Mouse (Mus musculus): Measurements from ENCODE around the gene Hdgf.
A peak's percentile ranks its signal among the peaks of the same experiment; 100 is the strongest.
"Not testable (repeated sequence)": the region's sequence is repeated elsewhere in the genome, so short reads cannot be mapped to it uniquely, and the experiment has no call there.

The Hdgf gene

DNA sequence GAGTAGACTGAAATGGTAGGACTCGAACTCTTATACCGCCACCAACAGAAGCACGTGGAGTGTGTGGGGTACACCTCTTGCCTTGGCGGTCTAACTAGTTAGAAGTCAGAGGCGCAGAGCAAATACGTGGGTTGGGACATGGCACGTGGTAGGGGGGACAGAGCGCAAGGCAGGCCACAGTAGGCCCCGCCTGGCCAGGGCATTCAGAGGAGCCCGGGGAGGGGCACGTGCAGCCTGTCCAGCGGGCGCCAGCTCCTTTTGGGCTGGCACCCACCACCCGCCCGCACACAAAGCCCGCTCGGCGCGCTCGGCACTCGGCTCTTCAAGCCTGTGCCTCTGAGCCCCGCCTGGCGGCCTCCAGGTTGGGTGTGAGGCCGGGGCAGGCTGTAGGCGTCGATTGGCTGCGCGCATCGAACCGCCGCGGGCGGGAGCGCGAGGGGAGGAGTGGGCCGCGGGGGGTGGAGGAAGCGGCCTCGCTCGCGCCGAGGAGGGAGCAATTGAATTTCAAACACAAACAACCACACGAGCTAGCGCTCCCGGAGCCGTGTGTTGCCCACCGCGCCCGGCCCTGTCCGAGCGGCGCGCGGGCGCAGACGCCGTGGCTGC is at the start of gene Hdgf:
Gene Hdgf, plus strand, starts transcription at position 442 of the 606 bp plus-strand sequence.
- DNase-seq (ENCODE audit: extremely low read depth, low read depth): peak; percentile 98

DNA sequence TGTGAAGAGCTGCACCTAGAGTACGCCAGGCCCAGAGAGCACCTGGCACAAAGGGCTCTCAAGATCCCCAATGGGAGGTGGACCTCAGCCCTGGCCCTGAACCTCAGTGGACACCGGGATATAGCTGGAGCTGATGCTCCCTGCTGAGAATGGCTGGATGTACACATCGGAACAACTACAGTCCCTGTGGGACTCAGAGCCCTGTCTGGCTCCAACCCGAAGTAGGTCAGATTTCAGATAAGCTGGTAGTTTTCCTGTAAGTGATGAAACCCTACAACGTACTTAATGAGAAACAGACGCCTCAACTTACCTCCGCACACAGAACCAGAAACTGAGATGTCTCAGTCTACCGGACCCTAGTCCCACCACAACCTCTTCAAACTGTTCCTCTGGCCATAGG is 48.5 kb upstream of the Hdgf start:
- DNase-seq (ENCODE audit: extremely low read depth, low read depth): no peak

DNA sequence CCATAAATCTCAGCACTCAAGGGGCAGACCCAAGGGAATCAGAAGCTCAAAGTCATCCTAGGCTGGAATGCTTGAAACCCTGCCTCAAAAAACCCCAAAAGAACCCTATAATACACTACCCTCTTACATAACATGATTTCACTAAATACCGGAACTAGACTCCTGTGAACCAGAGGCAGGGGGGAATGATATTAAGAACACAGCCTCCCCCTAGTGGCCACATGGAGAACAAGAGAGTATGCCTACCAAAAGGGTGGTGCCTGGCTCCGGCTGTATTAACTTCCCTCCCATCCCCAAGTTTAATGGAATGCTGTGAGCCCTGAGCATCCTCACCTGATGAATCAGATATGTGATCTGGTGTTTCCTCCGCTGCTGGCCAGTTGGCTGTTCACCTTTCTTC is 46.3 kb upstream of the Hdgf start:
- peak; percentile 61 for DNase-seq (ENCODE audit: extremely low read depth, low read depth)

DNA sequence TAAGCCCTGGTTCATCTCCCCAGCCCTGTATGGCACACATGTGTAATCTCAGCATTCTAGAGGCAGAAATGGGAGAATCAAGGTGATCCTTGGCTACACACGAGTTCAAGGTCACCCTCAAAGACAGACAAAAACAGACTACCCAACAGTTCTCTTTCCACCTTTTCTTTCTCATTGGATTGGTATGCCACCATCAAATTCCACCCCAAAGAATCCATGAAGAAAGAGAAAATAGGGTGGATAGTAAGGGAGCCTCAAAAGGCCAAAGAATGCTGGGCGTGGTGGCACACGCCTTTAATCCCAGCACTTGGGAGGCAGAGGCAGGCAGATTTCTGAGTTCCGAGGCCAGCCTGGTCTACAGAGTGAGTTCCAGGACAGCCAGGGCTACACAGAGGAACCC is 42.0 kb upstream of the Hdgf start:
- not testable (repeated sequence) for DNase-seq (ENCODE audit: extremely low read depth, low read depth)

DNA sequence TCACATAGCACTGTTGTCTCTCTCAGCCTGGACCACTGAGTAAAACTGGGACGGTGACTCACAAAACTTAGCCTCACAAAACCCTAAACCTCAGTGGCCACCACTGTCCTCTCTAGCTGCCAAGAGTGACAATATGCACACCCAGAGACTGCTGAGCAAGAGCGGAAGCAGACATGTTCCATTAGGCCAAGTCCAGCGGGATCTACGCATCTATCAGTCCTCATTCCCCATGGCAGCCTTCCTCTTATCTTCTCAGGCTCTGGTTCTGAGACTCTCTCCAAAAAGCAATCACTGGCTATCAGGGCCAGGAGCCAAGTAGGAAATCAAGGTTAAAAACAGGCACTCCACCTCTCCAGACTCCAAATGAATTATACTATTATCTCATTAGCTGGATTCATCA is 28.4 kb upstream of the Hdgf start:
- DNase-seq (ENCODE audit: extremely low read depth, low read depth): no peak

DNA sequence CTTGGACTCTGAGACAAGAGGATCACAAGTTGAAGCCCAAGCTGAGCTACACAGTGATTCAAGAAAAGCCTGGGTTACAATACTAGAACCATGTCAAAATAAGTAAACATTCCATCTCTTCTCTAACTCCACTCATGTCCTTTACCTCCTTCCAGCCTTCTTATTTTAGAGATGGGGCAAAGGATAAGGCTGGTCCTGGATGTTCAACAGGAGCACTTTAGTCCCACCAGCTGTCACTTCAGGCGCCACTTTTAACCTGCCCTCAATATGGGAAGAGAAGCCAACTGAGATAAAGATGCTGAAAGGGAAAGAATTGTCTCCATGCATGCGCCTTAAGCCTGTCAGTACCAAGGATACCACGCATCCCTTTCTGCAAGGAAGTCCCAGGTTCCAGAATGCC is 21.8 kb upstream of the Hdgf start:
- DNase-seq (ENCODE audit: extremely low read depth, low read depth): no peak

DNA sequence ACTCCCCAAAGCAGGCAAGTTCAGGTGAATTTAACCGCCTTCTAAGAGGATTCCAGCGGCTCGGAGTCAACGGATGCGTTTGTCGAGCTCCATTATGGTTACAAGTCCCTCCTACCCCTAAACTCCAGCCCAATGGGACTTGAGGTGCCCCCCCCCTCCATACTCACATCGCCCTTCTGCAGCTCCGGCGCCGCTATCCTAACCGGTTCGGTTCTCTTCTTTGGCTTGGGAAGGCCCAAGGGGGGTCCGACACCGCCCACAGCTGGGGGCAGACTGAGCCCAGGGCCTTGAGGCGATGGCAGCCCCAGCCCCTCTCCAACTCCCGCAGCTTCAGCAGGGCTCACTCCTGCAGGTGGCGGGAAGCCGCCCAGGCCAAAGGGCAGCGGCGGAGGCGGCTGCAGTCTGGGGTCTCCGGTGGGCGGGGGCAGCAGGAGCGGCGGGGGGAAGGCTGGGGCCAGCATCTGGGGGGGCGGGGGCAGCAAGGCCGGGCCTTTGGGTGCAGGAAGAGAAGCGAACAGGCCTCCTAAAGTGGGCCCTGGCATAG is 21.3 kb upstream of the Hdgf start:
- peak; percentile 50 for DNase-seq (ENCODE audit: extremely low read depth, low read depth)

DNA sequence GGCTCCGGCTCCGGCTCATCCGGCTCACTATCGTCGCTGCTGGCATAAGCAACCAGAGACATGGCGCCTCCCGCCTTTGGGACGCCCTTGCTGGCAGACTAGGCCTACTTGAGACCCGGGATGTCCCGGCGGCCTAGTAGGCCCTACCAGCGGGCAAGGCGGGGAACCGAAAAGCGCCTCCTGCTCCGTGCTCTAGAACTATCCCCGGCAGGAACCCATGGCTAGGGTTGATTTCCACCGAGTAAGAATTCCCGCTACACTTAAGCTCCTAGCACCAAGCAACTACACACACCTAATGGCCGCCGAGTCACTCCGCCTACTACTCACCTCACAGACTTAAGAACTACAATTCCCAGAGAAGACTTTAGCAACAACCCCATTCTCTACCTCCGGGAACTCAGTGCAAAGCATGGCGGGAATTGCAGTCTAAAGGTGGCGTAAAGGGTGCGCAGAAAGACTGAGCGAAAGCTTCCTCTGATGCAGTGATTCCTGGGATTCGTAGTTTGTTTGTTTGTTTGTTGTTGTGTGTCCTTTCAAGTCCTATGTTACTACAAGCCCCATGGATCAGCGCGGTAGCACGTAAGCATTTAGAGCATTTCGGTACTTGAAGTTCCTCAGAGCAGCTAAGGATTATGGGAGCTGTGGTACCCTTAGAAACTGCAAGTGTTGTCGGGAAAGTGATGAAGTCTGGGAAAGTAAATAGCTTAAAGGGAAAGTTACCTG is 20.7 kb upstream of the Hdgf start, which contains the start of gene Prcc:
Gene Prcc, minus strand, starts transcription at position 328 of the 723 bp plus-strand sequence.
- DNase-seq (ENCODE audit: extremely low read depth, low read depth): peak; percentile 100

DNA sequence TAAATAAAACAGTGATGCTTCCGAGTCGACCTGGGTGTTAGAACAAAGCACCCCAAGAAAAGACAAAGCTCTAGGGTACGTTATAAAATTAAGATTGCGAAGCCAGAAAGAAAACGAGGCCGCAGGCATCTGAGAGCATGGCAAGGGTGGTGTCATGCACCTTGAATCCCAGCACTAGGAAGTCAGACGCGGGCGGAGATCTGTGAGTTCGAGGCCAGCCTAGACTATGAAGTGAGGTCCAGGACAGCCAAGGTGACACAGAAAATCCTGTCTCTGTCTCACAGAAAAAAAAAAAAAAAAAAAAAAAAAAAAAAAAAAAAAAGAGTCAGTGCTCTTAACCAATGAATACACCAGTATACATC is 20.1 kb upstream of the Hdgf start:
- DNase-seq (ENCODE audit: extremely low read depth, low read depth): no peak

DNA sequence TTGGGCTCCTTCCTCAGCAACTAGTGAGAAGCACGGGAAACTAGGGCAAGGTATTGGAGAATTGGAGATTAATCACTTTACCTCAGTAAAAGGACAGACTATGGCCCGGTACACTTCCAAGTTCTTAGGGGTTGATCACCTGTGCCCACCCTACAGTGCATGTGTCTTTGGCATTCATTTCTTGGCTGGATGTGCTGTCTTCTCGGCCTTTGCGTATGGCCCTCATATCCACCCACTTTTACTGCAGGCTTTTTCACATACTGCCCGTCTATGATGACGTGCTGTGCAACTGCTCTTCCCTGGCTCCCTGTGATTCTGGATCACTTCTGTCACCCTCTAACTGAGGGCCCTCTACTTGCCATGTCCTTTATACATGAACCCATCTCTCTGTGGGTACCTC is 19.7 kb upstream of the Hdgf start:
- DNase-seq (ENCODE audit: extremely low read depth, low read depth): no peak

DNA sequence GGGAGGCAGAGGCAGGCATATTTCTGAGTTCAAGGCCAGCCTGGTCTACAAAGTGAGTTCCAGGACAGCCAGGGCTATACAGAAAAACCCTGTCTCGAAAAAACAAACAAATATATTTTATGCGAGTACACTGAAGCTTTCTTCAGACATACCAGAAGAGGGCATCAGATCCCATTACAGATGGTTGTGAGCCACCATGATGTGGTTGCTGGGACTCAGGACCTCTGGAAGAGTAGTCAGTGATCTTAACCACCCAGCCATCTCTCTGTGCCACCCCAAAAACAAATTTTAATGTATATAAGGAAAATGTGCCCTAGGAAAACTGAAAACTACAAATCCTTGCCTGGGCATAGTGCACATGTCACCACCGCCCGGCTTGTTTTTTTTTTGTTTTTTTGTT is 18.7 kb upstream of the Hdgf start:
- DNase-seq (ENCODE audit: extremely low read depth, low read depth): not testable (repeated sequence)

DNA sequence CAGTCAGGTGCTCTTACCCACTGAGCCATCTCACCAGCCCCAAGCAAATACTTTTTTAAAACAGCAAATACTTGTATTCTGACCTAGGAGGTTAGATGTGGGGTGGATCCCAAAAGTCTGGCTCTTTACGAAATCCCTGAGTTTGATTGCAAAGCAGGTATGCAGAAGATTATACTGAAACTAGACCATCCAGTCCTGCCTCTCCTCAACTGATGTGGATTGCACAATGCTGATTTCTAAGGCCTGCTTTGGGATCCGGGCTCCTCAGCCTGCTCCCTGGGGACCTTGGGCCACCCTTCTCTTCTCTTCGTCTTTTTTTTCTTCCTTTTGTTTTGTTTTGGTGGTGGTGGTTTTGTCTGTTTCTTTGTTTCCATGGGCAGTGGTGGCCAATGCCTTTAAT is 14.6 kb upstream of the Hdgf start:
- no peak for DNase-seq (ENCODE audit: extremely low read depth, low read depth)

DNA sequence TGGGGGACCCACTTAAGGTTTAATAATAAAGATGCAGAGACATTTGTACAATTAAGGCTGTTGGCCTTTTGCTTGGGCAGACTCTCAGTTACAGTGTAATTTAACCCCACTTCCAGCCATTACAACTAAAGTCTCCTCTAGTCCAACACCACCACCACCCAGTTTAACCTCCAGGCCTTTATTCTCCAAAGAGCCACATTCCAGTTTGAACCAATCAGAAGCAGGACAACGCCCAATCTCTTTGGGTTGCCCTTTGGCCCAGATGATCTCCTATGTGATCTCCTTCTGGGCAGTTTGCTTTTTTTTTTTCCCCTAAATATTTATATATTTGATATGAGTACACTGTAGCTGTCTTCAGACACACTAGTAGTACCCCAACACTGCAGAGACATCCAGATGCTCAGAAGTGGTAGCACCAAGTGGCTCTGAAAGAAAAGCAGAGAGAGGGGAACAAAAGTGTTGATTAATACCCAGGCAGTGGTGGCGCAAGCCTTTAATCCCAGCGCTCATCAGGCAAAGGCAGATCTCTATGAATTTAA is 12.7 kb upstream of the Hdgf start:
- no peak for DNase-seq (ENCODE audit: extremely low read depth, low read depth)

DNA sequence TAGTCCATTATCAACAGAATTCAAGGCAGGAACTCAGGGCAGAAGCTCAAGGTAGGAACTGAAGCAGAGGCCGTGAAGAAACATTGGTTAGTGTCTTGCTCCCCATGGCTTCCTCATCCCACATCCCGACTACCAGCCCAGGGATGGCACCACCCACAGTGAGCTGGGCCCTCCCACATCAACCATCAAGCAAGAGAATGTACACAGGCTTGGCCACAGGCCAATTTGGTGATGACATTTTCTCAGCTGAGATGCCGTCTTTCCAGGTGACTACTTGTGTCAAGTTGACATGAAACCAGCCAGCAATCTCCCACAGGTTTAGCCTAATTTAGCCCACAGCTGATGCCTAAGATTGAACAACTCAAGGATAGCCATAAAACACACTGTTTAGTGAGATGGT is 6.9 kb upstream of the Hdgf start:
- DNase-seq (ENCODE audit: extremely low read depth, low read depth): no peak

DNA sequence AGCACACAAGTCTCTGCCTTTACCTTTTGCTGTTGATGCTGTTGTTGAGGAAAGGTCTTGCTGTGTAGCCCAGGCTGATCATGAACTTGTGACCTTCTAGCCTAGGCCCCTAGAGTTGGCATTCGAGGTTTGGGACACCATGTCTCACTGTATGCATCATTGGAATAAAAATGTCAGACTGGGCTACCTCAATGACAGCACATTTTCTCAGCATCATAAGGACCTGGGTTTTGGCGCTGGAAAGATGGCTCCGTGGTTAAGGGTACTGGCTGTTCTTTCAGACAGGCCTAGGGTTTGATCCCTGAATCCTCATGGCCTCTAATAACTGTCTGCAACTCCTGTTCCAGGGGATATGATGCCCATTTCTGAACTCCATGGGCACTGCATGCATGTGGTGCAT is 6.3 kb upstream of the Hdgf start:
- no peak for DNase-seq (ENCODE audit: extremely low read depth, low read depth)

DNA sequence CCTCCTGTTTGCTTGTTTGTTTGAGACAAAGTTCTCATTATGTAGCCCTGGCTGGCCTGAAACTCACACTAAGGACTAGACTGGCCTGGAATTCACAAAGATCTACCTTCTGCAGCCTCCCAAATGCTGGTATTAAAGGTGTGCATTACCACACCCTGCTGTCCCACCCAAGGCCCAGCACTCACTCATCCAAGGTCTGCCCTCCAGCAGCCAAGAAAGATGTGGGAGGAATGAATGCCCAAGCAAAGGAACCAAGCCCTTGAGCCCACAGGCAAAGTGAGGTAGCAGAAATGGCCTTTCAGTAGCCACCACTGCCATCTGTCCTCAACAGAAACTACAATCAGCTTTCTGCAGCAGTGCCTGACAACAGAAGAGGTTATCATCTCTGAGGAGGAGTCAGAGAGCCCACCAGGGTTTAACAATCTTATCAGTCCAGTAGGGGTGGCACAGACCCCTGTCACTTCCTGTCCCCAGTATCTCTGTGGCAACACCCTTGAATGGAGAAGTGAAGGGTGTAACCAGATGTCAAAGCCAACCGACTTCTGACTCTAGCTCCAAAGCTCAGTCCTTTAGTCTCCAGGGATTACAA is 5.0 kb upstream of the Hdgf start:
- DNase-seq (ENCODE audit: extremely low read depth, low read depth): peak; percentile 100

DNA sequence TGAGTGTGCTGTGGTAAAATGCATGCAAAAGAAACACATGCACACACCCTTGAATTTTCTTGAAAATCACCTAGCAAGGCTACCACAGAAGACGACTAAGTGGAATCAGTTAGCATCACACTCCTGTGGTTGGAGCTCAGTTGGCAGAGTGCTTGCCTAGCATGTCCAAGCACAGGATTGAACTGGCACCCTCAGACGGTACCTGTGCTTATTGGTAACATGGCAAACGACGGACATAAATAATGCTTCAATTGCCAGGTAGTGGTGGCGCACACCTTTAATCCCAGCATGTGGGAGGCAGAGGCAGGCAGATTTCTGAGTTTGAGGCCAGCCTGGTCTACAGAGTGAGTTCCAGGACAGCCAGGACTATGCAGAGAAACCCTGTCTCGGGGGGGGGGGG is 4.2 kb upstream of the Hdgf start:
- DNase-seq (ENCODE audit: extremely low read depth, low read depth): not testable (repeated sequence)

DNA sequence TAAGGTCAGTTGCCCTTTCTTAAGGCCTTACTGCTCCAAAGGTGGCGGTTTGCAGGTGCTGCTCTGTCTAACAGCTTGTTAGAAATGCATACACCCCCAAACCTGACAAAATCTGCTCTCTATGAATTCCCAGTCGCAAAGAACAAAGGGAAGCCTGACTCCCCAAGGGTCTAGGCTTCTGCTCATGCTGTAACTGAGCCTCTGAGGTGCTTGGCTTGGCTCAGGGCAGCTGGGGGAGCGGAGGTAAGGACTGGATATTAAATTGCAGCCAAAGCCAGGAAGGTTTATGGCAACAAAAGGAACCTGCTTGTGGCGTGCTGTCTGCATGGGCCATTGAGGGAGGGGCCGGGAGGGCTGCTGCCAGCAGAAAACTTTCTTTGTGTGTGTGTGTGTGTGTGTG is 2.3 kb upstream of the Hdgf start:
- DNase-seq (ENCODE audit: extremely low read depth, low read depth): no peak

DNA sequence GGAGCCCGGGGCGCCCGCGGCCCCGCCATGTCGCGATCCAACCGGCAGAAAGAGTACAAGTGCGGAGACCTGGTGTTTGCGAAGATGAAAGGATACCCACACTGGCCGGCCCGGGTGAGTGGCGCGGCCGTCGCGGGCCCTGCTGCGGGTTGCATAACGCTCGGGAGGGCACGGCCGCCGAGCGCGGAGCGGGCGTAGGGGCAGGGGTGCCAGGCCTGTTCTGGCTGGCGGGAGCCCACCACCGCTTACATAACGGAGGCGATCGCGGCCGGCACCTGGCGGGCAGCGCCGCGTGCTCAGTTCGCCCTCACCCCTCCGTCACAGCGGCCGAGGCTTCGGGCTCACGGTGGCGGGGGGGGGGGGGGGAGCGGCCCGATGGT is 470 bp downstream of the Hdgf start:
- no peak for DNase-seq (ENCODE audit: extremely low read depth, low read depth)

DNA sequence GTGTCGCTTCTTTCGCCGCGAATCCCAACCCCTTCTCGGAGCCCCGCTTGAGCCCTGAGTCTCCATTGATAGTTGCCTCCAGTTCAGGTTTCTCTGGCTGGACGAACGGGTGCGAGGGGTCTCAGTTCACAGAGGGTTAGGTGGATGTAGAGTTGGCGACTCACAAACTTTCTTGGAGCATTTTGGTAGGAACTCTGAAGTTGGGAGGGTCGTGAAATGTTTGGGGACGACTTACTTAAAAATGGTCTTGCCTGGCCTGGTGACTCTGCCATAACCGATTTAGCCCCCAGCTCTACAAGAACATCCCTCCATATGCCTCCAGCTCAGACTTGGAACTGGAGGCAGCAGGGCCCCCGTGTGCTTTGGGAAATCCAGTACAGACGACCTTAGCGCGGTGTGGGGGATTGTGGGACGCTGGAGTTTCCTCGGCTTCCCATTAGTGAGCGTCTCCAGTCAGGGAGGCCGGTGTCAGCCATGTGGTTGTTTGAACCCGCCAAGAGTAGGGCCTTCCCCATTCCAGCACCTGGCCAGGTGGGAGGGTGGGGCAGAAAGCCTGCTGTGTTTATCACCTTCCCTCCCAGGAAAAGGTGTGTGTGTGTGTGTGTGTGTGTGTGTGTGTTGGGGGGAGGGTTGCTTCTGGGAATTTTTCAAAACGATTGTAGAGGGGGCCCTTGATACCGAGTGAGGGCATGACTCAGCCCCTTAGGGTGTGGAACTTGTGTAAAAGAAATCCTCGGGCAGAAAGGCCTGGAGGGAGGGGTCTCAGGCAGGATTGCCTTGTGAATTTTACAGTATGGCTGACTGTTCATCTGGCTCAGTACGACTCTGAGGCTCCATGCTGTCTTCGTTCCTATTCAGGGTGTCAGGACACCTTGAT is 1.1 kb downstream of the Hdgf start:
- DNase-seq (ENCODE audit: extremely low read depth, low read depth): peak; percentile 53

DNA sequence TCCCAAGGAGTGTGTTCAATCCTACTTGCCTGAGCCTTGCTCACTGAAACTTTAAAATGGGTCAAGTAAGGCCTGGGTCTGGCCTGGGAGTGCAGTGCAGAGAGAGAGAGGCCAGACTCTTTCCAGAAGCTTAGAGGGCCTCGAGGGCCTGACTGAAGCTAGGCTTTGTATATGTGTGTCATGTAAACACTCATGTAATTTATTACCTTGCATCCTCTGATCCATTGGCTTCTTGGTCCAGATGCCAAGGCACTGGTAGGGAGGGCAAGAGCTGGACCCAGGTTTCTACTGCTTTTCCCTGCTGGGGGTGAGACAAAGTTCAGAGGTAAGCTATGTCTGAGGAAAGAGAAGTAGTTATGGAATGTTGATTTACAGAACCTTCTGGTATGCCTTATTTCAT is 1.8 kb downstream of the Hdgf start:
- no peak for DNase-seq (ENCODE audit: extremely low read depth, low read depth)

Measured in MEL-GATA-1-ER (cell line).